Mouse (Mus musculus) cerebellum, adult 2 months (tissue): ENCODE measurements around the gene Draxin.

Experiments used
- CTCF ChIP-seq: fragments of 200-500 bp; IDR thresholded peaks from 2 replicates; pipeline ENCODE4 v1.5.1; 2011; ENCODE audit warnings: low read depth, mild to moderate bottlenecking, control low read depth, low read length, moderate library complexity, borderline replicate concordance; ENCODE audit not compliant: insufficient read depth
- POLR2A ChIP-seq: fragments of 200-500 bp; IDR thresholded peaks from 2 replicates; pipeline ENCODE4 v1.6.1; 2011; ENCODE audit warnings: low read length, control low read depth, borderline replicate concordance; ENCODE audit not compliant: insufficient read depth

DNA sequence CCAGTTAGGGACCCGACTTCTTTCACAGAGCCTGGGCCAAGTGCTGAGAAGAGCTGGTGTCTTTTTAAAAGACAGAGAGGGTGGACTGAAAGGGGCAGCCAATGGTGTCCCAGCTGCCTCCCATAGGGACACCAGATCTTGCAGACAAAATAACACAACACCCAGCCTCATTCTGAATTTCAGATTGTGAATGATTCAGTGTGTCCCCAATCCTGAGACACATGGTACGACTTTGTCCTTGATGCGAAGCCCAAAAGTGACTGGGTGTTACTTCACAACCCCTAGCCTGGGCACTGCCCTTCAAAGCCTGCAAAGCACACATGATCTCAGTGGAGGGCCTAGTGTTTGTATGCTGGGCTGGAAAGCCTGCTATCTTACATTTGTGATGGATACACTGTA lies 44.6 kb downstream of the Draxin start:
- no peak for TF ChIP-seq POLR2A
- no peak for TF ChIP-seq CTCF
